Mouse (Mus musculus): ENCODE results near the gene Elf1. TPM values are rescaled to one million over a fixed set of nuclear protein-coding genes. Genes with fewer than 3 reads are reported as not detected.
"Not testable (repeated sequence)": the region's sequence is repeated elsewhere in the genome, so short reads cannot be mapped to it uniquely, and the experiment has no call there.

Elf1 gene
- total RNA-seq, 4 experiments from 2014 or later, result 9.9 to 12.5 (median 12.0) TPM

DNA sequence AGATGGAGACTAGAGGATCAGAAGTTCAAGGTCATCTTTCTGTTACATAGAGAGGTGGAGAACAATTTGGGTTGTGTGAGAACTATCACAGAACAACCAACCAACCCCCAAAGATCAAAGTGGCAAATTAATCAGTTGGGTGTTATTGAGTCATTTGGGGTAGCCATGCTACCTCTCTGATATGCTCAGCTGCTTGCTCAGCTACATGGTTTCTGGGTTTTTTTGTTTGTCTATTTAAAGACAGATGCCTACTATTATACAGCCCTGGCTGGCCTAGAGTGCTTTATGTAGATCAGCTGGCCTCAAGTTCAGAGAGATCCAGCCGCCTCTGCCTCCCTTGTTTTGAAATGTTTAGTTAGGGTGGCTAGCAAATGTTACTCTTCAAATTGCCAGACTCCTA is 40.1 kb downstream of the Elf1 start:
- DNase-seq (ENCODE audit: low spot score), result no peak

DNA sequence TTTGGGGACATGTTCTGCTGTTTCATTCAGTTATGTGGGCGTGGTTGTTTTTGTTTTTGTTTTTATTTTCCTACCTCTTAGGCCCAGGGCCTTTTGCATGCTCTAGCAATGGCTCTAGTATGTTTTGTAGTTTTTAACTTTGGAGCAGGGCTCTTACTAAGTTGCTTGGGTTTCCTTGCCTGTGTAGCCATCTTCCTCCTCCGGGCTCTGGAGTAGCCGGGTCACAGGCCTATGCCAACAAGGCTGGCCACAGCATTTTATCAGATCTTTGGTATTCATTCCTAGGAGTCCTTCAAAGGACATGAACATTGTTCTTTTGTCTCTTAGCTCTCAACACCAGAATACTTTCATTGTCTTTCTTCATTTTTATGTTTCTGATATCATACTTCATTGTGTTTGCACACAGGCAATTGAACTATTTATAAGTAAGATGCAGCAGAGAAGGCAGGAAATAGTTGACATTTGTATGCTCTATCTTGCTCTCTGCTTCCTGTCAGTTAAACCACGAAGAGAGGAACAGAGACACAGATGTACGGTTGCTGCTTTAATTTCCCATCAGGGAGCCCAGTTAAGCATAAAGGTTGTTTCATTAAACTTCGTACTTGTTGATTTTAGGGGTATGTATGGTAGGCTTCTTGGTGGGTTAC is 40.6 kb downstream of the Elf1 start:
- DNase-seq (ENCODE audit: low spot score), result no peak

DNA sequence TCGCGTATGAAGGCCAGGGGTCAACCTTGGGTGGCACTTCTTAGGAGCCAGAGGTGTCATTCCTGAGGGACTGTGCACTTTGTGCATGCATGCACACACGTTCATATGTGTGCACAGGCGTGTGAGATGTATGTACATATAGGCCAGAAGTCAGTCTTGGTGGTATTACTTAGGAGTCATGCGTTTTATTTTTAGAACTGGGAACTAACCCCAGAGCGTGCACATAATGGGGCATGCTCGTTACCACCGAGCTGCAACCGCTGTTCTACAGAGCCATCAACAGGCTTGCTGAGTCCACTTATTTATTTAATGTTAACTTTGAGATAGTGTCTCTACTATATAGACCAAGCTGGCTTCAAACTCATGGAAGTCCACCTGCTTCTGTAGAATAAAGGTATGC is 41.4 kb downstream of the Elf1 start:
- no peak for DNase-seq (ENCODE audit: low spot score)

DNA sequence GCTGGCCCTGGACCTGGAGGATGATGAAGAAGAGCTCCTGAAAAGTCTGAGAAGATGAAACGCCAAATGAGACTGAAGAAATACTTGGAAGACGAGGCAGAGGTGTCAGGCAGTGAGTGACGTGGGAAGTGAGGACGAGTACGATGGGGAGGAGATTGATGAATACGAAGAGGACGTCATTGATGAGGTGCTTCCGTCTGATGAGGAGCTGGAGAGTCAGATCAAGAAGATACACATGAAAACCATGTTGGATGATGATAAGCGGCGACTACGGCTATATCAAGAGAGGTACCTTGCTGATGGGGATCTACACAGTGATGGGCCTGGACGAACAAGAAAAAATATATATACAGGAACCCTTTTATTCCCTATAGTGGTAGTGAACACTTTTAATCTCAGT is 45.1 kb downstream of the Elf1 start:
- DNase-seq (ENCODE audit: low spot score), result not testable (repeated sequence)

DNA sequence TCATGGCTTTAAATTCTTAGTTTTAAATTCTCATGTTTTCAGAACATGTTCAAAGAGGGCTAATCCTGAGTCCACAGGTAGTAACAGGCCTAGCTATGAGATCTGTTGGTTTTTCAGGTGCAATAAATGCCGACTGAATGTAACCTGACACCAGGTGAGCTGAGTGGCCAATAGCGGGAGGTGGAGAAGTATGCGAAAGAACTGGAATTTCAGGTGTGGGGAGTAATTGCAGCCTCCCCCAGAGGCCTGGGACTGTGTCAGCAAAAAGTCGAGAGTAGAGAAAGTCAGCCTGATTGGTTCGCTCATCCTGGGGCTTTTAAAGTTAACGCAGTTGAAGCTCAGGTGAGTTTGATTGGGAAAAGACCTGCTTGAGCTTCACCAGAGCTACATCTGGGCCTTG is 46.7 kb downstream of the Elf1 start:
- no peak for DNase-seq (ENCODE audit: low spot score)

DNA sequence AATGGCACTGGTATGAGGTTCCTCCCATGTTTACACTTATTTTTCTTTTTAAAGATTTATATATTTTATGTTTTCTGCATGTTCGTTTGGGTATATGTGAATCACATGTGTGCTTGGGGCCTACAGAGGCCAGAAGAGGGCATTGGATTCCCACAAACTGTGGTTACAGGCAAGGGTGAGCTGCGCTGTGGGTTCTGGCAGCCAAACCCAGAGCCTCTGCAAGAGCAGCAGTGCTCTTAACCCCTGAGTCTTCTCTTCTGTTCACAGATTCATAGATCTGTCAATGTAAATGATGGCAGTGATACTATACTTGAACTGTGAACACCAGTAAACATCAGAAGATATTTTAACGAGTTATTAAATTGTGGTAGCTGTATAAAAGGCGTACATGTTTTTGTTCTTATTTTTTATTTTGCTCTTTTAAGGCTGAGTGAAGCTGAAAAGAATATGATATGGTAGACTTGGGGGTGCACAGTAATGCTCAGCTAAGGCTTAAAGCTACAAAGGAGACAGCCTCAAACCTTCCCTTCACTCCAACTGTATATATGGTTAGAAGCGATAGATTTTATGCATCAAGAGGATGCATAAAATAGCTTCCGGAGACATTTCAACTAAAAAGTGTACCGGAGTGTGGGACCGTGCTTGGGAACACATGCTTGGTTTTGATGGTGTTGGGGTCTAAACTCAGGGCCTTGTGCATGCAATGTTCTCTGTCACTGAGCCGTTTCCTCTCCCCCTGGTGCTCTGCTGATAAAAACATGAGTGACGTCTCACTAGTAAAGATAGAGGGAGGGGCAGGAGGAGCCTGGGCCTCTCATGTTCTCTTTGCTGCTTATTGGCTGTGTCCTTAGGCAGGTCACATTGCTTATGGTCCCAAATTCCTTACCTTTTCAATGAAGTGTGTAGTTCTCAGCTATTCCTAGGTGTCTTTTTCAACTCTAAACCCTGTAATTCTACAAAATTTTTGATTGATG is 48.9 kb downstream of the Elf1 start:
- DNase-seq (ENCODE audit: low spot score), result no peak

DNA sequence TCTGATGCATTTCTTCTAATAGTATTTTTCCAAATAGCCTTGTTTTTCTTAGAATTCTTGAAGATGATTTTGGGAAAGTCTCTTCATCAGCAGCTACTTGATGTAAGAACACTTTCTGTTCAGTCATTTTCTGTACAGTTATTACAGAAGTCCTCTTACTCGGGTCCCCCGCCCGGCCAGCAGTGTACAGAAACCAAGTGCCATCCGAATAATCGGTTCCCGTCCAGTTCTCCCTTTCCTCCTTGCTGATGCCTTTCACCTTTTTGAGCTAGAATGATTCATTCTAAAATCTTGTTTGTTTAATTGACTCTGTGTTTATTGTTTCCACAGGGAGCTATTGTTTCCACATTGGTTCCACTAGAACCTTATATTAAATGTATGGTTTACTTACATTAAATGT is 49.8 kb downstream of the Elf1 start:
- no peak for DNase-seq (ENCODE audit: low spot score)

DNA sequence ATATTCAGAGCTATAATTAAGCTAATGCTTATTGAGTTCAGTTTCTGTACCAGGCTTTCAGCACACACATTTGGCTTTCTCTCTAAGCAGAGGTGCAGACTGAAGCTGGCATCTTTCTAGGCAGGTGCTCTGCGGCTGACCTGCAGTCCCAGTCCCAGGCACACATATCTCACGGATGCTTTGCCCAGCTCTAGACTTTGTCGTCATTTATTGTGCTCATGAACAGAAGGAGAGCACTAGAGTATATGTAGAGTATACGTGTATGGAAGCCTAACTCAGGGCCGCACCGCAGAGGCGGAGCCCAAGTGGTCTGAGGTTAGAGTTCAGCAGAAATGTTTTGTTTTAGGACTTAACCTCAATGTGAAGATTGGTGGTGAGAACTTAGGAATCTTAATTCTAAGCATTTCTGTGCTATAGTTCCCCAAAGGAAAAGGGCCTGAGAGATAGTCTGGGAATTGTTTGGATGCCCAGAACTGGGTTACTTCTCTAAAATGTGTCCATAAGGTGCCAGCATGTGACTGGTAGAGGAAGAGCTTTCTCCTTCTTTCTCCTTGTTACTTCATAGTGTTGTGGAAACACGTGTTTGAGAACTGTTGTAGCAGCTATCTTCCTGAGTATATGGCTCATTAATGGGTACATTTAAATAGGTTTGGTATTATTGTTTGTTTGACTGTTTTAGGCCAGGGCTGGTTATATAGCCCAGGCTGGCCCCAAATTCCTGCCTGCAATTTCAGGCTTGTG is 51.2 kb downstream of the Elf1 start:
- DNase-seq (ENCODE audit: low spot score), result no peak

DNA sequence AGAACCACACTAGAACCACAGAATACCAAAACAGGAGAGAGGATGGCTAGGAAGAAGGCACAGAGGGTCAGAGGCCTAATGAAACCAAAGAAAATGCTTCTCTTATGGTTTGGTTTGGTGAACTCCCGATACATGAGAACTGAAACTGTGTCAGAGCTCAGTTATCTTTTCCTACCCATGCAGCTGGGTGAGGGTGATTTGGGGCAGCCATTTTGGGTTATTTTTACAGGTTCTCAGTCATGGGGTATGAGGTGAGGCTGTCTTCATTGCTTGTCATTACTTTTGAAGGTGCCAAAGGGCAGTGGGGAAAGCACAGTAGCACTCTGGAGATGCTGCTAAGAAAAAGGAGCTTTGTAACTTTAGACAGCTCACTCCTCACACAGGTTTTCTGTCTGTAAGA is 52.4 kb downstream of the Elf1 start:
- no peak for DNase-seq (ENCODE audit: low spot score)

DNA sequence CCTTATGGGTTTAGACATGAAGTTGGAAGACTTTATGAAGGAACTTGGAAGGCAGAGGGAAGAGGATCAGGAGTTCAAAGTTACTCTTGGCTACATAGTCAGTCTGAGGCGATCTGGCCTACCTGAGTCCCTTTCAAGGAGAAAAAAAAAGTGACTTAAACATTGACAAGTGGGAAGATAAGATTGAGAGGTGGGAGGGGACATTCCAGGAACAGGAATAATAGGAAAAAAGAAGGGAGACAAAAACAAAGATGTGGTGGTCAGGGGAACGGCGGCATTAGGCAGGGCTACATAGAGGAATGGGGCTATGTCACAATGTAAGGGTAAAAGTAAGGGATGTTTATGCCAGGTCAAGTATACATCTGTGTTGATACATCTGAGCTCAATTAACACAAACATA is 53.2 kb downstream of the Elf1 start:
- no peak for DNase-seq (ENCODE audit: low spot score)

DNA sequence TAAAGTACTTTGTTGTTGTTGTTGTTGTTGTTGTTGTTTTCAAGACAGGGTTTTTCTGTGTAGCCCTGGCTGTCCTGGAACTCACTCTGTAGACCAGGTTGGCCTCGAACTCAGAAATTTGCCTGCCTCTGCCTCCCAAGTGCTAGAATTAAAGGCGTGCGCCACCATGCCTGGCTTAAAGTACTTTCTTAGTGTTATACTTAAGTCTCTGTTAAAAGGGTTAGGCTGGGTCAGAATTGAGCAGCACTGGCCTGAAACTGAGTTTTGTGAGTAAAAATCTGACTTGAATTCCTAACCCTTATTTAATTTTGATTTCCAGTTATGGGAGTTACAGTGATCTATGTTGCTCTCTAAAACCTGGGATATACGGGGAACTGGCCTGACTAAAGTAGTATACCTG is 53.7 kb downstream of the Elf1 start:
- not testable (repeated sequence) for DNase-seq (ENCODE audit: low spot score)

DNA sequence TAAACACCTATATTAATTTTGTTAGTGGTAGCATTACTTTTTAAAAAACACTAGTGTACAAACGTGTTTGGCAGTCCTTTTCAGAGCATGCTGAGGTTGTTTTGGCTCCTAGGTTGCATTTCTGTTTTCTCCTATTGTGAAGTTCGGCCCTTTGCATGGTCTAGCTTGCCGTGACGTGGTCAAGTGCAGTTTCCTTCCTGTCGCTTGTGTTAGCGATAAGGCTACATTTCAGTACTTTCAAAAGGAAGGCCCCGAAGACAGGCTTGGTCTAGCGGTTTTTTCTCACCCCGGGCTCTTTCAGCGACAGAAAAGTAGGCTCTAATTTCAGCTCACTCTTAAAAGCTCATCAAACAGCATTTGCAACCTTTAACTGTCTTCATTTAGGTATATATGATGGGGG is 54.3 kb downstream of the Elf1 start:
- peak; percentile 77 for DNase-seq (ENCODE audit: low spot score)

DNA sequence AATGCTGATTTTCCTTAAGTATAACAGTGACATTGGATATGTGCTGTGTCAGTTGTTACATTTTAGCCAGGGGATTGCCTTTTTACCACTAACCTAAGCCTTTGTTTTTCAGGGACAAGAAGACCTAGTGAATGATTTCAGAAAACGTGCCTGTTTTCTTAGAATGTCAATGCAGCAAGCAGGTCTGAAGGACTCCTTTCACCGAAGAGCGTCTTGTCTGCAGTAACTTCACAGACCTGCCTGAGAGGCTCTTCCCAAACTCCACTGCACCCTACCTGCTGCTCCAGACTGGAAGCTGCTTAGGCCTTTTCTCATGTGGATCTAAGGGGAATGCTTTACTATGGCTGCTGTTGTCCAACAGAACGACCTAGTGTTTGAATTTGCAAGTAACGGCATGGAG is 55.0 kb downstream of the Elf1 start:
- no peak for DNase-seq (ENCODE audit: low spot score)

DNA sequence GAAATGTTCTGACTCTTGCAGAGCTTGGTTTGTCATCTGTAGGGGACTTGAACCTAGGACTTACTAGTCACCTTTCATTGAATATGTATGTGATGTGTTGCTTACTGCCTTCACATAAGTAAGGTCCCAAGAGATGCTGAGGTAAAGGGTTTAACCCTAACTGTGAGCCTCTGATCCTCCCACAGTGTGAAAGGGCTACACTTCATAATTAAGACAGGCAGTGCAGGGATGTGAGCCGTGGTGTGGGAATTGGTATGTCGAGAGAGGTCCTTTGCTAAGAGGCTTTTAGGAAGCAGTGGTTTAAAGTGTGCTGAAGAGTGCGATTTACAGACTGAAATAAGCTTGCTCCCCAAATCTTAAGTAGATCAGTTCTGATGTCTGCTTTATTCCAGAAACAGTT is 55.8 kb downstream of the Elf1 start:
- DNase-seq (ENCODE audit: low spot score), result no peak

DNA sequence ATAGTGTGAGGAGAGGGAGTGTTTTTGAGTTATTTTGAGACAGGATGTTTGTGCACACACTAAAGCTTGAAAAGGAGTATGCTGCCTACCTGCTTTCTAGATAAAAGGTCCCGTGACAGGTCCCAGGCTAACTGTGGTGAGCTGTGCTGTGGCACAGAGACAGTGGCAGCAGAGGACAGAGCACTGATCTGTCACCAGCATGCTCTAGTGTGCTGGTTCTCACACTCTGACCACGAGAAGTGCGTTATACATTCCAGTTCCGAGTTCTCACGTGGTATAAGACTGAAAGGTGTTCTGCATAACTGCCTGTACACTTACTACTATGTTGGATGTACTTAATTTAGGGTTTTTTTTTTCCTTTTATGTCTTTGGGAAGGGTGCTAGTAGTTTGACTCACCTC is 56.5 kb downstream of the Elf1 start:
- no peak for DNase-seq (ENCODE audit: low spot score)

DNA sequence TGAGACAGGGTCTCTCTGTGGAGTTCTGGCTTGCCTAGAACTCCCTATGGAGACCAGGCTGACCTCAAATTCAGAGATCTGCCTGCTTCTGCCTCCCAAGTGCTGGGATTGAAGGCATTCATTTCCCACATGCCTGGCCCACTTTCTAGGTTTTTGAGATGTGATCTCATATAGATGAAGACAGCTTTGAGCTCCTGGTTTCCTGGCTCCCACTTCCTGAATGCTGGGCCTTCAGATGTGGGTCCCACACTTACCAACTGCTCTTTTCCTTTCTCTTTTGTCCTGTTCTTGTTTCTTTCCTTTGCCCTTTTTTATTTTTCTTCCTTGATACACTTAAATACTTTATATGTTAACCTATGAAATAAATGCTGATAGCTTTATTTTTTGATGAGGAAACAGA is 56.9 kb downstream of the Elf1 start:
- DNase-seq (ENCODE audit: low spot score), result no peak

DNA sequence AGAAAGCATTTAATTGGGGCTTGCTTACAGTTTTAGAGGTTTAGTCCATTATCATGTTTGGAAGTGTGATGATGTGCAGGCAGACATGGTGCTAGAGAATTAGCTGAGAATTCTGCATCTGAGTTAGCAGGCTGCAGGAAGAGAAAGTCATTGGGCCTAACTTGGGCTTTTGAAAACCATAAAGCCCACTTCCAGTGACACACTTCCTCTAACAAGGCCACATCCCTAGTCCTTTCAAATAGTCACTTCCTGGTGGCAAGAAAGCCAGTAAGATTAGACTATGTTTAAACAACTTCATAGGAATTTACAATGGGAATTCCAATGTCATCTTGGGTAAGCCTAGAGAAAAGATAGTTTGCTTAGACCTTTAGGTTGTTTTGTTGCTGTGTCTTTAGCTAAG is 60.6 kb downstream of the Elf1 start:
- DNase-seq (ENCODE audit: low spot score), result no peak

DNA sequence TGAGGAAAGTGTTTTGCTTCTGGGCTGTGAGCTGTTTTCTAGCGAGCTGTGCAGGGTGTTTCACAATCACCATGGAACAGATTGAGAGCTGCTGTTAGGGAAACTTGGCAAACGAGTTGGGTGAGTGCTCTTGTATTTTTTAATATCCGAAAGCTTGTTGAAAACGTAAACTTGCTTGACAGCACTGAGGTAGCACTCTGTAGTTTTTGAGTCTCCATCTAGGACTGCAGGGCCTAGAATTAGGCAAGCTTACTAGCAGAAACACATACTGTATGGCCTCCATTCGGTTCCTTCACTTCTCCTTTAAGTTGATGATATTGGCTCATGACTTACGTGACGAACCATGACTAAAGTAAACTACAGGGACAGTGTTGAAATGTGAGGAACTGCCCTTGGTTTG is 68.3 kb downstream of the Elf1 start:
- peak; percentile 58 for DNase-seq (ENCODE audit: low spot score)

DNA sequence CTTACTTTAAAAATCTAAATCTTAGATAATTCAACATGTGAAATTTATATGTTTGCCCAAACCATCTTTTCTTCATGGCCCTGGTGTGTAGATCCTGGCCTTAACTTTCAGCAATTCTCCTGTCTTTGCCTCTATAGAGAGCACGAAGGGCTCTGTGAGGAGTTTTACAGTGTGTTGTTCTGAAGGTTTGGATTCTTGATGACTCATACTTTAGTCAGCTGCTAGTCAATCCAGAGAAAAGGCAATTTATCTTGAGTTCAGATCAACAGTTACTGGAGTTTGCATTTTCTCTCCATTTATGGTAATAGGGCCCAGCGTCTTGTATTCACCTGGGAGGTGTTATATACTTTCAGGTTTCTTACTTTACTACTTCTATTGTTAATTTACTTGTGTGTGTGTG is 70.9 kb downstream of the Elf1 start:
- DNase-seq (ENCODE audit: low spot score), result no peak

DNA sequence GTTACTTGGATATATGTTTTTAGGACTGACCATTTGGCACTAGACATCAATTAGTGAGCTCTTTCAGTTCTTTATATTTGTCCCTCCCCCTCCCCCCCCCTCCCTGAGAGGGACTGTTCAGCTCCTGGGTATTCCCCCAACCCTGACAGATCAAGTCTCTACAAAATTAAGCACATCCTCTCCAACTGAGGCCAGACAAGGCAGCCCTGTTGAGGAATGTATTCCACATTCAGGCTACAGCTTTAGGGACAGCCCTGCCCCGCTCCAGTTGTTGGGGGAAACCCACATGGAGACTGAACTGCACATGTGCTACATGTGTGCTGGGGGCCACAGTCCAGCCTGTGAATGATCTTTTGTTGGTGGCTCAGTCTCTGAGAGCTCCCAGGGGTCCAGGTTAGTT is 71.9 kb downstream of the Elf1 start:
- no peak for DNase-seq (ENCODE audit: low spot score)

DNA sequence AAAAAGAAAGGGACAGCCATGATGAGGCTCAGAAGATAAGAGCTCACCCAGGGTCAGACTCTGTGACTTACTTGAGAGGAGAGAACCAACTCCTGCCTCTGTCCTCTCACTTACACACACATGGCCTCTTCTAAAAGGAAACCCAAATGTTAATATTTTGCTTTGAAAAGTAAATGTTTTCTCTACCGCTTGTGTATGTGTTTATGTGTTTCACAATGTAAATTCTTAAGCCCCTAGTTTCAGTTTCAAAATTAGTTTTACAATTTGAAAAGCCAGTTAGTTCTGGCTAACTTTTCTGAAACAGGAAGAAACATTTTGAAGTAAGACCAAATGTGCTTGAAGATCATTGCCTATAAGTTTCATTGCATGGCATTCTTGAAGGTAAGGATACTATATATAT is 76.8 kb downstream of the Elf1 start:
- no peak for DNase-seq (ENCODE audit: low spot score)

DNA sequence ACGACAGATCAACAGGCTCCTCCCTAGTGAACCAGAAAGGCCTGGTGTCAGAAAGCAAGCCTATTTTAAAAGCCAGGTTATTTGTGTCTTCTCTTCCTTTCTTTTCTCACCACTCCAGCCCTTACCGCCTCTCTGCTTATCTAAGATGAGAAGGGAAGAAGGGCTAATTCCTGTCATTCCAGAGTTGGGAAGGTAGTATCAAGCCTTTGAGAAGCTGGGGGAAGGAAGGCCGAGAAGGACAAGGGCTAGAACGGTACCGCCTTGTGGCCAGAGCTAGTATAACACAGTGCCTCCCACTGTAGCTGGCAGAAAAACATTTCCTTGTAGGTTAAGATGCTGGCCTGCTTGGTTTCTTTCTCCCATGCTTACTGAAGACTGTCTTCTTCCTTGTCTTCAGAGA is 81.8 kb downstream of the Elf1 start:
- DNase-seq (ENCODE audit: low spot score), result peak; percentile 58

DNA sequence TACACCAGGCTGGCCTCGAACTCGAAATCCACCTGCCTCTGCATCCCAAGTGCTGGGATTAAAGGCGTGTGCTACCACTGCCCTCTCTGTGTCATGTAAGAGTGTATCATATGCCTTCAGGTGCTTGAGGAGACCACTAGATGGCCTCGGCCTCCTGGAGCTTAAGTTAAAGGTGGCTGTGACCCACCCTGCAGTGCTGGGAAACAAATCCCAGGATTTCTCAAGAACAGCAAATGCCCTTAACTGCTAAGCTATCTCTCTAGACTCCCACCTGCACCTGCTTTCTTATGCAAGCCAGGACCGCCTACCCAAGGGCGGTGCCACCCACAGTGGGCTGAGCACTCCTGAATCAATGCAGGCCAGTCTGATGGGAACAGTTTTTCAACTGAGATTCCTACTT is 83.8 kb downstream of the Elf1 start:
- DNase-seq (ENCODE audit: low spot score), result no peak
